Mouse (Mus musculus) lung, postnatal 0 days (tissue): ENCODE data around the gene Psma3.

Experiments
- CTCF ChIP-seq: IDR thresholded peaks from 2 replicates; pipeline ENCODE4 v1.5.1; 2016; ENCODE audit warnings: antibody characterized with exemption, mild to moderate bottlenecking
- EP300 ChIP-seq: IDR thresholded peaks from 2 replicates; pipeline ENCODE4 v1.6.1; 2016; ENCODE audit warnings: antibody characterized with exemption, mild to moderate bottlenecking, control low read depth

DNA sequence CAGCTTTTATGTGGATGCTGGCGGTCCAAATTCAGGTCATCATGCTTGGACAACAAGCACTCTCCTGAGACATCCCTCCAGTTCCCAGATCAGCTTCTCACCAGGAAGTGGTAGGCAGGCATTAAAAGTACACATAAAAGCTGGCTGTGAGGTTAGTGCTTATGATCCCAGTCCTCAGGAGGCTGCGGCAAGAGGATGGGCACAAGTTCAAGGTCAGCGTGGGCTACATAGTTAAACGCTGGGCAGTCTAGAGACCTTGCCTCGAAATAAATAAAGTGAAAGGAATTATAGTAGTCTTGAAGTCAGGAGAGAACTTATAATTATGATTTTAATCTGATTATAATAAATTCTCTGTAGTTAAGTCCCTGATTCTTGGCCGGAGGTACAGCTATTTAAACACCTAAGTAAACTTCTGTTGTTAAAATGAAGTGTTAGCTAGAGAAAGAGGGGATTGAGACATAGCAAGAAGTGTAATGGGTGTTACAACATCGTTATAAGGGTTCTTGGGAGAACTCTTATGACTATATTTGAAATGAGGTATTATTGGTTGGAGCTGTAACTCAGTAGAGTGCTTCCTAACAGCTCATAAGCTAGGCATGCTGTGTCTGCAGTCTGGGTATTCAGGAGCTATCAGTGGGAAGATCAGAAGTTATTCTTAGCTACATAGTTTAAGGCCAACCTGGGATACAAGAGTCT lies 10.6 kb downstream of the Psma3 start:
- TF ChIP-seq CTCF (no peak), EP300 (peak; percentile 70)
